Mouse (Mus musculus) liver, adult 2 months (tissue): ENCODE results near the gene Gtf2e1.

Source experiments
- CTCF ChIP-seq: fragments of 200-500 bp; IDR thresholded peaks from 2 replicates; pipeline ENCODE4 v1.5.1; 2011; ENCODE audit warnings: low read depth, low read length, control low read depth
- POLR2A ChIP-seq: fragments of 200-500 bp; IDR thresholded peaks from 2 replicates; pipeline ENCODE4 v1.6.1; 2011; ENCODE audit warnings: low read length, control low read depth; ENCODE audit not compliant: insufficient read depth; ENCODE audit errors: extremely low read depth

GRCm38 (mm10) chr16:37580651-37581050, 41.1 kb upstream of the Gtf2e1 start:
- TF ChIP-seq CTCF: no peak
- TF ChIP-seq POLR2A: no peak
